Mouse (Mus musculus) heart, embryonic 12.5 days (tissue): ENCODE results near the gene Slamf8. TPM values are rescaled to one million over a fixed set of nuclear protein-coding genes. Genes with fewer than 3 reads are reported as not detected.

Experiments
- ATAC-seq: fragments of 200-750 bp; cut with Nextera tagmentation; 2 replicates; pipeline ENCODE4 v1.8.0; 2017; ENCODE audit warnings: moderate TSS enrichment, moderate library complexity; ENCODE audit not compliant: insufficient number of reproducible peaks, low FRiP score
- H3K27ac ChIP-seq: fragments of 300-500 bp; sonication (generic); 2 replicates; pipeline ENCODE4 v1.5.1; 2016; ENCODE audit warnings: mild to moderate bottlenecking, moderate library complexity; ENCODE audit not compliant: poor library complexity, severe bottlenecking
- H3K27me3 ChIP-seq: fragments of 300-500 bp; sonication (generic); replicated peaks from 2 replicates; pipeline ENCODE4 v1.6.1; 2016; ENCODE audit warnings: mild to moderate bottlenecking, moderate library complexity
- H3K36me3 ChIP-seq: fragments of 300-500 bp; sonication (generic); 2 replicates; pipeline ENCODE4 v1.6.1; 2016; ENCODE audit warnings: mild to moderate bottlenecking, moderate library complexity
- H3K4me1 ChIP-seq: fragments of 300-500 bp; sonication (generic); replicated peaks from 2 replicates; pipeline ENCODE4 v1.6.1; 2016; ENCODE audit warnings: mild to moderate bottlenecking
- H3K4me2 ChIP-seq: fragments of 300-500 bp; sonication (generic); 2 replicates; pipeline ENCODE4 v1.6.1; 2016; ENCODE audit warnings: mild to moderate bottlenecking, moderate library complexity
- H3K4me3 ChIP-seq: fragments of 300-500 bp; sonication (generic); 2 replicates; pipeline ENCODE4 v1.5.1; 2016; ENCODE audit warnings: mild to moderate bottlenecking
- H3K9ac ChIP-seq: fragments of 300-500 bp; sonication (generic); 2 replicates; pipeline ENCODE4 v1.6.1; 2016; ENCODE audit warnings: mild to moderate bottlenecking, moderate library complexity
- H3K9me3 ChIP-seq: fragments of 300-500 bp; sonication (generic); replicated peaks from 2 replicates; pipeline ENCODE4 v1.6.1; 2016; ENCODE audit warnings: mild to moderate bottlenecking, moderate library complexity
- WGBS: fragments of 180-500 bp; shearing (Covaris S2); methylation state at CpG from one replicate; pipeline ENCODE4 v1.1.7; 2016; 5-methylcytosine and 5-hydroxymethylcytosine counted together
- polyA plus RNA-seq: library from polyadenylated mRNA; unstranded; fragments of >200 nt; fragmentation: Nextera tagmentation; extraction: Ambion mirVana; gene quantifications from 2 replicates; pipeline ENCODE4 v1.2.1, GENCODE M21; 2016

The Slamf8 gene
- polyA plus RNA-seq = not detected in 2 replicates

- H3K27ac ChIP-seq = no peak within 1 kb of the TSS
- no peaks in the 10 kb centered on the region for H3K9me3 ChIP-seq
- H3K4me2 ChIP-seq = no peak within 1 kb of the TSS
- peaks cover 7% of the 10 kb centered on the region for H3K4me1 ChIP-seq
- H3K9ac ChIP-seq = no peak within 1 kb of the TSS
- WGBS = 76% methylated on average over 7 of the region's 7 CpGs
- H3K4me3 ChIP-seq = no peak within 1 kb of the TSS
- peaks cover 9% of the 10 kb centered on the region for H3K27me3 ChIP-seq
- H3K36me3 ChIP-seq = no peaks in the 10 kb centered on the region
- no peak for ATAC-seq
These were observed at the start of gene Slamf8 for GRCm38 (mm10) chr1:172590385-172590784. TSS of gene Slamf8 (minus strand) at chr1:172590568.

GRCm38 (mm10) chr1:172638781-172639180, 48.4 kb upstream of the Slamf8 start:
- ATAC-seq = no peak
- WGBS = 12% methylated on average over 2 of the region's 2 CpGs

GRCm38 (mm10) chr1:172637801-172638200, 47.4 kb upstream of the Slamf8 start:
- Histone ChIP-seq H3K9me3 (no peaks in the 10 kb centered on the region), H3K9ac (no peak overlapping the region), H3K4me2 (no peak overlapping the region), H3K4me1 (peaks cover 13% of the 10 kb centered on the region), H3K27ac (no peak overlapping the region), H3K27me3 (no peaks in the 10 kb centered on the region), H3K4me3 (no peak overlapping the region), H3K36me3 (no peaks in the 10 kb centered on the region)
- ATAC-seq = no peak
- whole genome bisulfite sequencing = 61% methylated on average over 4 of the region's 4 CpGs

More at GRCm38 (mm10) chr1:172638781-172639180, 48.4 kb upstream of the Slamf8 start:
- Histone ChIP-seq H3K4me1 (peaks cover 17% of the 10 kb centered on the region), H3K4me3 (no peak overlapping the region), H3K27me3 (no peaks in the 10 kb centered on the region), H3K27ac (peak overlapping the region; percentile 57; the same call in 1 of the 2 replicates), H3K9me3 (no peaks in the 10 kb centered on the region), H3K4me2 (no peak overlapping the region), H3K36me3 (no peaks in the 10 kb centered on the region), H3K9ac (no peak overlapping the region)

- whole genome bisulfite sequencing = 83% methylated on average over 5 of the region's 5 CpGs
- Histone ChIP-seq H3K9me3 (no peaks in the 10 kb centered on the region), H3K27me3 (no peaks in the 10 kb centered on the region), H3K36me3 (no peaks in the 10 kb centered on the region), H3K9ac (no peak overlapping the region), H3K4me1 (peaks cover 17% of the 10 kb centered on the region), H3K27ac (no peak overlapping the region), H3K4me2 (no peak overlapping the region), H3K4me3 (no peak overlapping the region)
- ATAC-seq = no peak
These were observed 45.9 kb upstream of the Slamf8 start for GRCm38 (mm10) chr1:172636266-172636665.

- no peak for ATAC-seq
- H3K27ac ChIP-seq = no peak overlapping the region
- WGBS = 34% methylated on average over 4 of the region's 4 CpGs
- peaks cover 20% of the 10 kb centered on the region for H3K4me1 ChIP-seq
- H3K4me3 ChIP-seq = no peak overlapping the region
- no peaks in the 10 kb centered on the region for H3K36me3 ChIP-seq
- no peaks in the 10 kb centered on the region for H3K27me3 ChIP-seq
- 0 out of 2 replicates have a peak overlapping the region, but pooled peaks have one; percentile 0 for H3K9ac ChIP-seq
- no peak overlapping the region for H3K4me2 ChIP-seq
- no peaks in the 10 kb centered on the region for H3K9me3 ChIP-seq
These were observed 44.9 kb upstream of the Slamf8 start for GRCm38 (mm10) chr1:172635258-172635657.

- Histone ChIP-seq H3K4me2 (0 out of 2 replicates have a peak overlapping the region, but pooled peaks have one; percentile 25), H3K27ac (no peak overlapping the region), H3K27me3 (no peaks in the 10 kb centered on the region), H3K4me3 (no peak overlapping the region), H3K36me3 (no peaks in the 10 kb centered on the region), H3K4me1 (peaks cover 24% of the 10 kb centered on the region), H3K9ac (no peak overlapping the region), H3K9me3 (no peaks in the 10 kb centered on the region)
- ATAC-seq = no peak
- 79% methylated on average over 2 of the region's 2 CpGs for WGBS
These were observed 43.8 kb upstream of the Slamf8 start for GRCm38 (mm10) chr1:172634136-172634535.

- H3K9ac ChIP-seq = peak within 1 kb of the TSS; percentile 92
- H3K9me3 ChIP-seq = no peaks in the 10 kb centered on the region; the same call in 1 of the 2 replicates
- ATAC-seq = peak; percentile 96
- peak within 1 kb of the TSS; percentile 94 for H3K4me3 ChIP-seq
- peaks cover 20% of the 10 kb centered on the region for H3K4me1 ChIP-seq
- peak within 1 kb of the TSS; percentile 89 for H3K4me2 ChIP-seq
- H3K36me3 ChIP-seq = no peaks in the 10 kb centered on the region
- no peaks in the 10 kb centered on the region for H3K27me3 ChIP-seq
- under 1% methylated on average over 53 of the region's 53 CpGs for WGBS
- H3K27ac ChIP-seq = peak within 1 kb of the TSS; percentile 95
These were observed 42.3 kb upstream of the Slamf8 start, which contains the start of gene Dusp23 for GRCm38 (mm10) chr1:172632451-172633326. TSS of gene Dusp23 (minus strand) at chr1:172632962.

GRCm38 (mm10) chr1:172631721-172632120, 41.4 kb upstream of the Slamf8 start:
- Histone ChIP-seq H3K4me3 (no peak overlapping the region), H3K9ac (no peak overlapping the region), H3K9me3 (peaks cover 8% of the 10 kb centered on the region), H3K36me3 (no peaks in the 10 kb centered on the region), H3K27me3 (no peaks in the 10 kb centered on the region), H3K4me1 (peaks cover 20% of the 10 kb centered on the region), H3K4me2 (peak overlapping the region; percentile 17; the same call in 1 of the 2 replicates), H3K27ac (no peak overlapping the region; the same call in 1 of the 2 replicates)
- no peak for ATAC-seq
- WGBS = 87% methylated on average over 5 of the region's 5 CpGs

GRCm38 (mm10) chr1:172629831-172630230, 39.5 kb upstream of the Slamf8 start:
- no peak for ATAC-seq
- no peak overlapping the region for H3K4me2 ChIP-seq
- no peaks in the 10 kb centered on the region for H3K36me3 ChIP-seq
- H3K9ac ChIP-seq = no peak overlapping the region
- H3K4me3 ChIP-seq = no peak overlapping the region
- no peak overlapping the region for H3K27ac ChIP-seq
- WGBS = 67% methylated on average over 7 of the region's 7 CpGs
- H3K9me3 ChIP-seq = peaks cover 14% of the 10 kb centered on the region
- peaks cover 16% of the 10 kb centered on the region for H3K4me1 ChIP-seq
- no peaks in the 10 kb centered on the region for H3K27me3 ChIP-seq

- Histone ChIP-seq H3K36me3 (no peaks in the 10 kb centered on the region), H3K27ac (no peak overlapping the region), H3K4me1 (peaks cover 7% of the 10 kb centered on the region; the same call in 1 of the 2 replicates), H3K27me3 (peaks cover 5% of the 10 kb centered on the region; the same call in 1 of the 2 replicates), H3K4me2 (no peak overlapping the region), H3K9ac (no peak overlapping the region), H3K9me3 (peaks cover 14% of the 10 kb centered on the region), H3K4me3 (no peak overlapping the region)
- WGBS = 78% methylated on average over 3 of the region's 3 CpGs
- ATAC-seq = no peak
These were observed 35.9 kb upstream of the Slamf8 start for GRCm38 (mm10) chr1:172626306-172626705.

GRCm38 (mm10) chr1:172624081-172624480, 33.7 kb upstream of the Slamf8 start:
- H3K27me3 ChIP-seq = peaks cover 5% of the 10 kb centered on the region; the same call in 1 of the 2 replicates
- no peaks in the 10 kb centered on the region for H3K4me1 ChIP-seq
- H3K9me3 ChIP-seq = peaks cover 14% of the 10 kb centered on the region
- H3K9ac ChIP-seq = no peak overlapping the region
- no peak overlapping the region for H3K27ac ChIP-seq
- ATAC-seq = no peak
- 73% methylated on average over 3 of the region's 3 CpGs for WGBS
- H3K36me3 ChIP-seq = no peaks in the 10 kb centered on the region
- no peak overlapping the region for H3K4me2 ChIP-seq
- H3K4me3 ChIP-seq = no peak overlapping the region
